Mouse (Mus musculus): ENCODE data around the gene Rgs1.
A peak's percentile ranks its signal among the peaks of the same experiment; 100 is the strongest.

The Rgs1 gene

GRCm38 (mm10) chr1:144197684-144198083 is 51.4 kb downstream of the Rgs1 start:
- DNase-seq (ENCODE audit: low spot score): peak; percentile 64
